Mouse (Mus musculus): ENCODE measurements around the gene Serac1.

DNA sequence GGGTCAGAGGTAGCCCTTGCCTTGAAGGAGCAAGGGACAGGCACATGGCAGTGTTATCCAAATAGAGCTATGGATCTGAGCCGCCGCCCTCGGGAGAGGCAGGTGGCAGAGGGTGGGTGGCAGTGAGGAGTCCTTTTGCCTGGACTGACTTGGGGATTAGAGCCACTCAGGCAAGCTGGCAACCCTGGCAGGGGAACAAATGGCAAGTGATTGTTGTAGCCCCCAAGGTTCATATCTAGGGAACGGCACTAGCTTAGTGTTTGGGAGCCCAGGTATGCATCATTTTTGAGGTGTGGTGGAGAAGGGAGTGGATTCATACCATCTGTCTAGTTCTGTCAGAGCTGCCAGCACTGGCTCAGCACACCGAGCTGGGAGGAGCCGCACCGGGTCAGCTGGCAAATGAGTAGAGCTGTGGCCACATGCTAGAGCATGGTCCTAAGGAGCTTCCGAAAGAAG, 78.6 kb downstream of the Serac1 start:
- TF ChIP-seq POLR2A (IDR thresholded peaks at IDR 0.05; ENCODE audit: extremely low read depth, insufficient read depth, low read length), result no peak
- TF ChIP-seq CTCF (IDR thresholded peaks at IDR 0.05; ENCODE audit: extremely low read depth, insufficient read depth, low read length), result no peak
